Mouse (Mus musculus) cerebellum, adult 8-10 months (tissue): ENCODE results near the gene Larp4.

Source experiments
- DNase-seq: peaks from one replicate; pipeline ENCODE4 v3.0.0; 2022

Larp4 gene

DNA sequence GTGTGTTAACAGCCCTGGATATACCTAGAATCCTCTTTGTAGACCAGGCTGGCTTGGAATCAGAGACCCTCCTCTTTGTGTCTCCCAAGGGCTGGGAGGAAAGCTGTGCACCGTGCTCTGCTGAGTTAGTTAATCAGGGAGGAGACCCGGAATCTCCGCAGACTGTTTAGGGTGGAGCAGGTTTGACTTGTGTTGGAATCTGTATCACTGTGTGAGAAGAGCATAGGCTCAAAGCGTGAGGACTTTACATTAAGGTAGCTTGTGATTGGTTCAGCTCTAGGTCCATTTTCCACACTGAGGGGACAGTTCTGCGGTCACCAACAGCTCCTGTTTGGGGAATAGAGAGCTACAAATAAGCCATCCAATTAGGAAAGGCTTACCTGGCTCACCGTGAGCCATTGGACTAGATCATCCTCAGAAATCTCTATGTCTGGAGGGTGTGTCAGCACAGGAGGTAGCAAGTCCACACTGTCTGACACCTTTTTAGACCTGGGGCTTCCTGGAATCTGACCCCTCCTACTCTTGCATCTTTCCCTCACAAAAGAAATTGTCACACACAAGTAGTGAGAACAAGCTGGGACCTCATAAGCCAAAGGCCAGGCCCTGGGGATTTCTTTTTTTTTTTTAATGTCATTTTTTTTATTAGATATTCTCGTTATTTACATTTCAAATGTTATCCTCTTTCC, 89.9 kb downstream of the Larp4 start:
- no peak for DNase-seq

DNA sequence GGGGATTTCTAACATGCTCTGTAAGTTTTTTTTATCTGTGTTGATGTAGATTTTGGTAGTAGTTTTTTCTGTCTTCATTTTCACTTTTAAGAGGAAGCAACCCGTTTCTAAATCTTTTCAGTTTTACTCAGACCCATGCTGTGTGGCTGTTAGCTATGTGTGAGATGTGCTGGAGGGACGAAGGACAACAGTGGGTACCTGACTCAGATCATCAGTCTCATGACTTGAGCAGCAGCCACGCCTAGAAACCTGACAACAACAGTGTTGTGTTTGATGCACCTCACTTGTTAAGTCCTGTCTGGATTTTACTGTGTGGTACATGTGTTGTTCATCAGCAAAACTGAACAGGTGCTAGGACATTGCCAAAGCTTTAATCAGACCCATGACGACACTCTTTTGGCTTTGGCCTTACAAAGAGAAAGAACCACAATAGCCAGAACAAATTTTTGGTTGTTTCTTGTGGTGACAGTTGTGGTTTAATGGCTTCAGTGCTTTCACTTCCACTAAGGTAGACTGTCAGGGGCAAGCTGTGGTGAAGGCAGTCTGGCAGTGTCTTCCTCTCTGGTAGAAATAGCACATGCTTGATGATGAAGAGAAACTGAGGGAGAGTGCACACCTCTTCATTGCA, 90.8 kb downstream of the Larp4 start:
- no peak for DNase-seq

DNA sequence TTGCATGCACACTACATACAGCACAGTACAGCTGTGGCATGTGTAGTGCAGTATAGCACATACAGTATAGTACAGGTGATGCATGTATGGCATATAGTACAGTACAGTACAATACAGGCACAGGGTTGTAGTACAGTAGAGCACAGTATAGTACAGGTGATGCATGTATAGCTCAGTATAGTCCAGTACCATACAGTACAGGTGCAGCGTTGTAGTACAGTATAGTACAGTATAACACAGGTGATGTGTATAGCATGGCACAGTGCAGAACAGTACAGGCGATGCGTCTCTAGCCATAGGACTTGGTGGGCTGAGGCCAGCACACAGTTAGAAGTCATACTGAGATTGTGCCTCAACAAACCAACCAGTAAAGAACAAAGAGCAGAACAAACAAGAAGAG, 91.5 kb downstream of the Larp4 start:
- no peak for DNase-seq

DNA sequence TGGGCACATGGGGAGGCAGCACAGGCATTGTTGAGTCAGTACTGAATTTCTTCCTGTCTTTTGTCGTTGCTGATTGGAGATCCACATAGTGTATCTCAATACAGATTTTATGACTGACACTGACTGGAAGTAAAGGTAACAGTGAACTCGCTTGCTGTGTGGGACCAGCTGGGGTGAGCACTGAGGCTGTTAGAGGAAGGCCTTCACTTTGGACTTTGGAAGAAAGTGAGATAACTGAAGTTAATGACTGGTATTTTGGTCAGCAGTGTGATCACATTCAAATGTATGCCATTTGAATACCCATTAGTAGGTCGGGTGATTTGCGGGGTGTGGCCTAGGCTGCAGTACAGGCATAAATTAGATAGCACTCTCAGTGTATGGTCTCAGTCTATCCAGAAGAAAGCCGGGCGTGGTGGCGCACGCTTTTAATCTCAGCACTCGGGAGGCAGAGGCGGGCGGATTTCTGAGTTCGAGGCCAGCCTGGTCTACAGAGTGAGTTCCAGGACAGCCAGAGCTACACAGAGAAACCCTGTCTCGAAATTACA, 93.4 kb downstream of the Larp4 start:
- DNase-seq, result no peak
